Mouse (Mus musculus): Measurements from ENCODE around the gene Olfr270. TPM values are rescaled to one million over a fixed set of nuclear protein-coding genes. Genes with fewer than 3 reads are reported as not detected.

Gene Olfr270
- total RNA-seq (2021) = not detected

GRCm38 (mm10) chr4:52964247-52964646 is at the start of gene Olfr270:
Gene Olfr270 (plus strand): TSS chr4:52964547.
- no peak for DNase-seq

- no peak for DNase-seq
Measured at GRCm38 (mm10) chr4:52916659-52917310, 47.6 kb upstream of the Olfr270 start.

GRCm38 (mm10) chr4:52917311-52917688 is 47.0 kb upstream of the Olfr270 start:
- DNase-seq = no peak

GRCm38 (mm10) chr4:52919078-52919477 is 45.3 kb upstream of the Olfr270 start, which contains the start of gene Olfr272:
Gene Olfr272 (minus strand): TSS chr4:52919178.
- DNase-seq = no peak

- no peak for DNase-seq
Measured at GRCm38 (mm10) chr4:52930480-52930879, 33.9 kb upstream of the Olfr270 start.

- DNase-seq = no peak
Measured at GRCm38 (mm10) chr4:52946665-52947064, 17.7 kb upstream of the Olfr270 start.

- DNase-seq = no peak
Measured at GRCm38 (mm10) chr4:52949005-52949404, 15.3 kb upstream of the Olfr270 start.

GRCm38 (mm10) chr4:52958693-52959092 is 5.7 kb upstream of the Olfr270 start:
- peak; percentile 12 for DNase-seq

GRCm38 (mm10) chr4:52985216-52985615 is 20.9 kb downstream of the Olfr270 start:
- DNase-seq = no peak

- no peak for DNase-seq
Measured at GRCm38 (mm10) chr4:52986266-52986665, 21.9 kb downstream of the Olfr270 start.

- DNase-seq = peak; percentile 10
Measured at GRCm38 (mm10) chr4:52989248-52989647, 24.9 kb downstream of the Olfr270 start, which contains the start of gene Nipsnap3a. Gene Nipsnap3a (plus strand): TSS chr4:52989272.

- DNase-seq = peak; percentile 13
Measured at GRCm38 (mm10) chr4:52999449-52999848, 35.1 kb downstream of the Olfr270 start.

GRCm38 (mm10) chr4:53000154-53000553 is 35.8 kb downstream of the Olfr270 start:
- DNase-seq = no peak

- no peak for DNase-seq
Measured at GRCm38 (mm10) chr4:53009183-53009582, 44.8 kb downstream of the Olfr270 start.

GRCm38 (mm10) chr4:53009871-53010270 is 45.5 kb downstream of the Olfr270 start:
- DNase-seq = no peak

- peak; percentile 98 for DNase-seq
Measured at GRCm38 (mm10) chr4:53011732-53012361, 47.5 kb downstream of the Olfr270 start, which contains the start of gene Nipsnap3b. Gene Nipsnap3b (plus strand): TSS chr4:53011880.

GRCm38 (mm10) chr4:53014421-53014820 is 50.1 kb downstream of the Olfr270 start:
- no peak for DNase-seq

GRCm38 (mm10) chr4:53015024-53015423 is 50.7 kb downstream of the Olfr270 start:
- DNase-seq = no peak

GRCm38 (mm10) chr4:53018392-53018791 is 54.0 kb downstream of the Olfr270 start:
- no peak for DNase-seq

Other genes with a start within 250 kb of the Olfr270 start
- not detected for gene Olfr275, start 149.9 kb upstream of the Olfr270 start, total RNA-seq (2021)
- gene Olfr273, start 105.3 kb upstream of the Olfr270 start, total RNA-seq (2021) = not detected
- gene Olfr272, start 45.4 kb upstream of the Olfr270 start, total RNA-seq (2021) = not detected
- not detected for gene Nipsnap3a, start 24.7 kb downstream of the Olfr270 start, total RNA-seq (2021)
- gene Nipsnap3b, start 47.3 kb downstream of the Olfr270 start, total RNA-seq (2021) = 10 to 100 TPM; 24.0 to 26.4 TPM
- 10 to 100 TPM in 1 of 2 experiments, 1 to 10 TPM in 1; 9.5 to 11.6 TPM for gene Abca1, start 195.3 kb downstream of the Olfr270 start, total RNA-seq (2021)

Data from heart, postnatal 4 days (tissue).